Mouse (Mus musculus): ENCODE results near the gene Large1.

DNA sequence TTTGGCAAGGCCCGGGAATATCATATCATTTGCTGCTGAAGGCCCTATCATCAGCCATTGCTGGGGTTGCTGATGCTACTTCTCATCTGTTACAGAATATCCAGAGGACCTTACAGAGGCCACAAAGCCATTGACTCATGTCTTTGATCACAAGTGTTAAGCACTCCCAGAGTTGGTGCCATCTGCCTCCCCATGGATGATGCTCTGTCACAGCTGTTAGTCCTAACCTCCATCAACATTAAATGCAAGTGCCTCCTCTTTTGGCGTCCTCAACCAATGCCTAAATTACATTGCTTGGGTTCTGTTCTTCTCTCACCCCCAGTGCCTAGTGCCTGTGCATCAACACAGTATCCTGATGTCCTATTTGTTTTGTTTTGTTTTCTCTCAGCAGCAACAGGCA lies 551.8 kb downstream of the Large1 start:
- TF ChIP-seq CTCF (IDR thresholded peaks at IDR 0.05; ENCODE audit: borderline replicate concordance, control insufficient read depth, extremely low read depth, insufficient read depth, low read length, poor library complexity) (no peak), POLR2A (IDR thresholded peaks at IDR 0.05; ENCODE audit: control insufficient read depth, extremely low read depth, insufficient read depth, low read length, poor library complexity) (no peak)

Data from thymus, adult 2 months (tissue).